Mouse (Mus musculus) liver, embryonic 14.5 days (tissue): ENCODE results near the gene Gas2l3.

Source experiments
- CTCF ChIP-seq: IDR thresholded peaks from 2 replicates; pipeline ENCODE4 v1.5.1; 2016; ENCODE audit warnings: antibody characterized with exemption, low read depth, control low read depth
- EP300 ChIP-seq: IDR thresholded peaks from 2 replicates; pipeline ENCODE4 v1.6.1; 2016; ENCODE audit warnings: antibody characterized with exemption, low read depth

GRCm38 (mm10) chr10:89464760-89465405 is 21.1 kb upstream of the Gas2l3 start:
- no peak for TF ChIP-seq CTCF
- no peak for TF ChIP-seq EP300
